Mouse (Mus musculus) naive thymus-derived CD4-positive, alpha-beta T cell, adult 5 months (primary cell): Measurements from ENCODE around the gene Gm20917. TPM values are rescaled to one million over a fixed set of nuclear protein-coding genes. Genes with fewer than 3 reads are reported as not detected.

ENCODE experiments used
- polyA plus RNA-seq: library from polyadenylated mRNA; unstranded; fragments of 100-300 nt; shearing (Covaris generic); gene quantifications from one replicate; pipeline ENCODE4 v1.2.1, GENCODE M21; 2017

The Gm20917 gene
- polyA plus RNA-seq = not detected

GRCm38 (mm10) chrY:79151022-79151421, at the start of gene Gm20917:
Gm20917 (minus strand) TSS chrY:79151122.

Other genes starting within 250 kb of the Gm20917 start
- not detected for gene Gm20916, start 168.4 kb upstream of the Gm20917 start, polyA plus RNA-seq